Mouse (Mus musculus): ENCODE data around the gene Btf3.

- TF ChIP-seq POLR2A (IDR thresholded peaks at IDR 0.05; ENCODE audit: insufficient read depth, low read depth, low read length): no peak
- TF ChIP-seq CTCF (IDR thresholded peaks at IDR 0.05; ENCODE audit: insufficient read depth, low read depth, low read length): no peak
Measured at GRCm38 (mm10) chr13:98336205-98336604, 19.4 kb upstream of the Btf3 start.

Measured in olfactory bulb, adult 2 months (tissue).